Mouse (Mus musculus) hindbrain, embryonic 10.5 days (tissue): ENCODE measurements at regions not wholly inside any gene's neighbourhood (a gene's known extent, or its start where the extent isn't known, plus 50 kb on each side); places are given as distances from the start of the nearest gene placed in this dataset.

Experiments used
- DNase-seq: peaks from one replicate; pipeline ENCODE4 v3.0.0-alpha.2; 2017; ENCODE audit warnings: low spot score
- H3K27ac ChIP-seq: fragments of 300-500 bp; sonication (generic); 2 replicates; pipeline ENCODE4 v1.5.1; 2016; ENCODE audit warnings: mild to moderate bottlenecking, moderate library complexity
- H3K27me3 ChIP-seq: fragments of 300-500 bp; sonication (generic); 2 replicates; pipeline ENCODE4 v1.6.1; 2016; ENCODE audit warnings: mild to moderate bottlenecking; ENCODE audit not compliant: poor library complexity, insufficient read depth, severe bottlenecking
- H3K36me3 ChIP-seq: fragments of 300-500 bp; sonication (generic); 2 replicates; pipeline ENCODE4 v1.6.1; 2016; ENCODE audit warnings: mild to moderate bottlenecking, moderate library complexity
- H3K4me1 ChIP-seq: fragments of 300-500 bp; sonication (generic); replicated peaks from 2 replicates; pipeline ENCODE4 v1.6.1; 2016; ENCODE audit warnings: mild to moderate bottlenecking
- H3K4me3 ChIP-seq: fragments of 300-500 bp; sonication (generic); 2 replicates; pipeline ENCODE4 v1.5.1; 2016; ENCODE audit warnings: mild to moderate bottlenecking, moderate library complexity
- H3K9me3 ChIP-seq: fragments of 300-500 bp; sonication (generic); 2 replicates; pipeline ENCODE4 v1.6.1; 2016; ENCODE audit warnings: mild to moderate bottlenecking, moderate library complexity
- WGBS: fragments of 180-500 bp; shearing (Covaris S2); methylation state at CpG from one replicate; pipeline ENCODE4 v1.1.7; 2016; 5-methylcytosine and 5-hydroxymethylcytosine counted together

DNA sequence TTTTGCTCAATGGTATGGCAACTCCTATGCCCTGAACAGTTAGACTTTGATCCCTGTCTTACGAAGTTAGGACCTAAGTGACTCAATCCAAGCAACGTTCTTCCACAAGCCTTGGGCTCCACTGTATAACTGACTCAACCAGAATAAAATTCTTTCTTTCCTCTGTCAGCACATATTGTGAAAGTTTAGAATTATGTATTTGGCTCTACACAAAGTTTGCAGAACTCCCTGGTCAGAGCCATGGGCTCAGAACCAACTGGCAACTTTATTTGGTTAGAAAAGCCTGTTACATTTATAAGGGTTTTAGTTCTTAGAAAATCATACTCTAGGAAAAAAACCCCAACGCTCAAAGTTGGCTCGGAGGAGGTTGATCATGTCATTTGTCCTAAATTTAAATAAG is 147.9 kb upstream of the Trpm3 start:
- 91% methylated on average over 4 of the region's 4 CpGs for WGBS
- DNase-seq, result no peak
- Histone ChIP-seq H3K4me1 (no peaks in the 10 kb centered on the region), H3K36me3 (no peaks in the 10 kb centered on the region), H3K9me3 (0 out of 2 replicates have a peak, but pooled peaks cover 3% of the 10 kb centered on the region), H3K27ac (no peak overlapping the region), H3K4me3 (no peak overlapping the region), H3K27me3 (no peaks in the 10 kb centered on the region)

DNA sequence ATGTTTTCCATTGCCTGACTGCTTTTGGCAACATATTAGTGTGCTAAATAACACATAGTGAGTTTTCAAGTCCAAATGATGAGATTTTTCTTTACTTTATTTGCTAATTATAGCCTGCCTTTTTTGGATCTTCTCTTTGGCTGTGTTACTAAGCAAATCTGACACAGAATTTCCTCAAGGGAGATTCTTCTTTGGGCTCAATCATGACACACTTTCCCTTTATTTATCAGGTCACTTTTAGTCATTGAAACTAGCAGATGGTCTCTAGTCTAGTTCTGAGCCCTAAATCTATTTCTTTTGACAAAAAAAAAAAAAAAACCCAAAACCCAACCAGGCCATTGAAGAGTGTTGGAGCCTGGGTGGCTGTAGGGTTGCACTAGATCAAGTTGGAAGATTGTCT is 147.4 kb upstream of the Trpm3 start:
- no peak overlapping the region for H3K27ac ChIP-seq
- no peak for DNase-seq
- no peak overlapping the region for H3K4me3 ChIP-seq
- H3K9me3 ChIP-seq, result 0 out of 2 replicates have a peak, but pooled peaks cover 3% of the 10 kb centered on the region
- H3K27me3 ChIP-seq, result no peaks in the 10 kb centered on the region
- no peaks in the 10 kb centered on the region for H3K4me1 ChIP-seq
- H3K36me3 ChIP-seq, result no peaks in the 10 kb centered on the region

DNA sequence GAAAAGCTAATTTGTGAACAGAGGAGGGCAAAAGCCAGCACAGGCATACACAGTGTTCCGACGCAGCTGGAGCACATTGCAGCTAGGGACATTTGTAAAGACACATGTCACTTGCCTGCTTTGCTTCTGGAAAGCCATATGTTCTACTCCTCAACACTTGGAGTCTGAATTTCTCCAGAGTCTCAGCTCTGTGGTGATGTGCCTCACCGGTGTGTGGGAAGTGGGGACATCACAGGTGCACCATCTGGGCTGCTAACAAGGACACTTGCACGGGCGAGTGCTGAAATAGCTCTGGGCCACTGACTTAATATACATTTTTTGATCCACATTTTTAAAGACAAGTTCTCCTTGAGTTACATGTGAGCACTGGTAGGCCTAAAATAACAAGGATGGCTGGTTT is 139.2 kb upstream of the Trpm3 start:
- no peaks in the 10 kb centered on the region for H3K36me3 ChIP-seq
- no peaks in the 10 kb centered on the region for H3K9me3 ChIP-seq
- DNase-seq, result no peak
- H3K27me3 ChIP-seq, result no peaks in the 10 kb centered on the region
- H3K4me1 ChIP-seq, result no peaks in the 10 kb centered on the region
- H3K27ac ChIP-seq, result no peak overlapping the region
- H3K4me3 ChIP-seq, result no peak overlapping the region
- 89% methylated on average over 5 of the region's 5 CpGs for WGBS

DNA sequence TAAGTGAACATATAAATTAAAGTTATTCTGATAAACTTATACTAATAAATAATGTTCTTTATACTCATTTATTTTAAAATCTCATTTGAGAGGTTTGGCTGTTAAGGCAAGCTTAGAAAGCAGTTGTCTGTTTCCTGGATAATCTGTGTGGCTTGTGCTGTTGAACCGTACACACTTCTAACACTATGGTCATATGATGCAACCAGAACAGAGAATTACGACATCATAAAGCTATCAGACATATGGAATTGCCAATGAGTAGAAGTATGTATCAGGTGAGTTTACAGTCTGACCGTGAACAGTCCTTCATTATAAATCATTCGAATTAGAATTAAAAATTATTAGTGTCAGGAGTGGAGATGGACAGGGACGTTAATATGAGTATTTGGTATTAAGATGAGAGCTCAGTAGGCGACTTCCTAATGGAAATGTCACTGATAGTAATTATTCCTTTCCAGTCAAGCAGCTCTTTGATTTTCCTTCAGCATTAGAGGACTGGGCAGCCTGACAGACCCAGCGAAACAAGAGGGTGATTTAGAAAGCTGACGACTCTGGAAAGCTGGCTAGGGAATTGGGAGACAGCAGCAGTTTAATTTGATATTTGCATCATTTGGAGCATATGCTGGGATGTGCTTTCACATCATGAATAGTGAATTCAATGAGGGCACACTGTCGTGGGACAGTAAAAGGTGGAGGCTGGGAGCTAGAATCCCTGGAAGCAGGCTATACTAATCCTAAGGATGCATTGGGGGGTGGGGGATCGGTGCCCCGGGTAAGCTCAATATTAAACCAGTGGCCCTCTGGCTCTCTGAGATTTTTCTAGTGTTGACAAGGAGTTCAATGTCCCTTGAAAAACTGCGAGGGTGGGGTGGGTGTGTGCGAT is 130.6 kb upstream of the Trpm3 start:
- no peak for DNase-seq

DNA sequence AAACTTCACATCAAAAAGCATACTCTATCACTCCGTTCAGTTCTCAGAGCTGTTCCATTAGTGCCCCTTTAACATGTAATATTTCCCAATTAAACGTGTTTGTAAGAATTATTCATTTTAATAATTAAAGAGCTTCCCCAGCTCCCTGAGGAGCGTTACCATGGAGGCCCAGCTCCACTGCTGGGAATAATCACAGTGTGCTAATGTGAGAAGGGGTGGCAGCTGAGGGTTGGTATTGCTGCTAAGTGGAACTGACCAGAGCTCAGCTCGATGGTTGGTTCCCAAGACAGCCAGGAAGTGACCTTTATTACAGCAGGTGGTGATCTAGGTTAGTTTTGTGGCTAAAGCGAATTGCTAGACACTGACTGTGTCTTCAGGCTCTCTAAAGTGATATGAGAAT is 128.6 kb upstream of the Trpm3 start:
- Histone ChIP-seq H3K4me3 (no peak overlapping the region), H3K36me3 (no peaks in the 10 kb centered on the region), H3K9me3 (no peaks in the 10 kb centered on the region), H3K27me3 (no peaks in the 10 kb centered on the region), H3K4me1 (no peaks in the 10 kb centered on the region), H3K27ac (no peak overlapping the region)
- 77% methylated on average over 5 of the region's 5 CpGs for WGBS
- no peak for DNase-seq

More for the DNA sequence above, 130.6 kb upstream of the Trpm3 start:
- H3K27me3 ChIP-seq, result no peaks in the 10 kb centered on the region
- no peaks in the 10 kb centered on the region for H3K36me3 ChIP-seq
- H3K4me1 ChIP-seq, result no peaks in the 10 kb centered on the region
- H3K4me3 ChIP-seq, result no peak overlapping the region
- no peak overlapping the region for H3K27ac ChIP-seq
- H3K9me3 ChIP-seq, result no peaks in the 10 kb centered on the region
- 89% methylated on average over 13 of the region's 13 CpGs for WGBS

DNA sequence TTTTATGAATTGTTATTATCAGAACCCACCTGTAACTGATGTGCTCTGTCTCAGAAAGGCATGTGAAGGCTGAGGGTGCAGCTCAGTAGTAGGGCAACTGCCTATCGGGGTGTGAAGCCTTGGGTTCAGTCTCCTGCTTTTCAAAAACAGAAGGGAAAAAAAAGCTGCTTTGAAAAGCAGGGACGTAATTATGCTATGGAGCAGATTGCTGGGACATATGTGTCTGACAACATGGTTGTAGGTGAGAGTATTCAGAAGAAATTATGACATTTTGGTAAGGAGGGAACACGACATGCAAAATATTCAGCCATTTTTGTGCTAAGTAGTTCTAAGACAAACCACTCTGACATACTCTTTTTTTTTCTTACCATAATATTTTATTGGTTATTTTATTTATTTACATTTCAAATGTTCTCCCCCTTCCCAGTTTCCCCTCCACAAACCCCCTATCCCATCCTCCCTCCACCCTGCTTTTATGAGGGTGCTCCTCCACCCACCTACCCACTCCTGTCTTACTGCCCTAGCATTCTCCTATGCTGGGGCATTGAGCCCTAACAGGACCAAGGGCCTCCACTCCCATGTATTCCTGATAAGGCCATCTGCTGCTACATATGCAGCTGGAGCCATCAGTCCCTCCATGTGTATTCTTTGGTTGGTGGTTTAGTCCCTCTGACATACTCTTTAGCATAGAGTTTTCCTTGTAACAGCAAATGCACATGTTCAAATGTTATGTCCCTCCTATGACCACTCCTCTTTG is 122.8 kb upstream of the Trpm3 start:
- DNase-seq, result no peak
- WGBS, result 95% methylated on average over 3 of the region's 3 CpGs

DNA sequence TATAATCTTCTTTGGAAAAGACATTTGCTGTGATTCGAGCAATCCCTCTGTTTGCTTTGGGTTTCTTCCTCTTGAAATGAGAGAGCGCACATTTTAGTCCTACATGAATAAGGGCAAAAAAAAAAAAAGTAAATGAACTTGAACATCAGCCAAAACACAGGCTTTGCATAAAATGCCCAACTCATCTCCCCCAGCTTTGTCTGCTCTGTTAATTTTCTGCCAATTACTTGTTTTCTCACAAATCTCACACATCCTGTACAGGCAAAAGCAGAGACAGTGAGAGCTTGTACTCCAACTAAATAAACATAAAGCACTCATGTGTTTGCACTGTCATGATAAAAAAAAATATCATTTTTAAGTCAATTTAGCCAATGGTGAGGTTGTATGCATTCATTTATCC is 121.4 kb upstream of the Trpm3 start:
- Histone ChIP-seq H3K27ac (no peak overlapping the region), H3K4me3 (no peak overlapping the region), H3K36me3 (no peaks in the 10 kb centered on the region), H3K27me3 (no peaks in the 10 kb centered on the region), H3K9me3 (no peaks in the 10 kb centered on the region), H3K4me1 (no peaks in the 10 kb centered on the region)
- WGBS, result 92% methylated on average over 2 of the region's 2 CpGs
- DNase-seq, result no peak

More for the DNA sequence above, 122.8 kb upstream of the Trpm3 start:
- no peaks in the 10 kb centered on the region for H3K4me1 ChIP-seq
- no peaks in the 10 kb centered on the region for H3K9me3 ChIP-seq
- no peak overlapping the region for H3K27ac ChIP-seq
- no peak overlapping the region for H3K4me3 ChIP-seq
- no peaks in the 10 kb centered on the region for H3K36me3 ChIP-seq
- no peaks in the 10 kb centered on the region for H3K27me3 ChIP-seq

DNA sequence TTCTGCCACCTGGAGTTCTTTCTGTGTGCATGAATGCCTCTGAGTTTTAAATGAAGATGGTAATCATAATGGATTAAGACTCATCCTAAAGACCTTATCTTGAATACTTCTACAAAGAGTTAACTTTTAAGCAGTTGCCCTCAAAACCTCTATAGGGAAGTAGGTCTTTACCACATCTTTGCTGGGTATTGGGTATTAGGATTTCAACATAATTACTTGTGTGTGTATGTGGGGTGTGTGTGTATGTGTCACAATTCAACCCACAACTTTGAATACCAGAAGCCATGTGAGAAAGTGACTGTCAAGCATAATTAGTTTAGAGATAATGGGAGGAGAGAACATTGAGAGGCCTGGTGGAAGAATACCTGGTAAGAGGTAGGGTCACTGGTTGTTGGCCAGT is 111.3 kb upstream of the Trpm3 start:
- no peaks in the 10 kb centered on the region for H3K9me3 ChIP-seq
- H3K27ac ChIP-seq, result no peak overlapping the region
- DNase-seq, result no peak
- no peaks in the 10 kb centered on the region for H3K36me3 ChIP-seq
- H3K4me3 ChIP-seq, result no peak overlapping the region
- H3K4me1 ChIP-seq, result no peaks in the 10 kb centered on the region
- no peaks in the 10 kb centered on the region for H3K27me3 ChIP-seq

DNA sequence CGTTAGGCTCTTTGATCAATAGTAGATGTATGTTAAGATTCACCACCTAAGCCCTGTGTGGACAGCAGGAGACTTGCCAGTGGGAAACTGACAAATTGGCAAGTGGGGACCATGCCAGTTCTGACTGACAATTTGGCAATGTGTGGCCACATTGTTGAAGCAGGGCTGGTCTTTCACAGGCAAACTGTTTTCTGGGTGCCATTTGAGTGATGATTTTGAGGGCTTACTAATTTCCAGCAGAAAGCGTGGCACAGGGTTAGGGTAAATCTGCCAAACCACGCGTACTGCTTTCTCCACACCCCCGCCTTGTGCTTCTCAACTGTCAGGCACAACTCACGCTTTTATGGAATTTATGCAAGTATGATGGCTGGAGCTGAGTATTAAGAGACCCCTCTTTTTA is 91.2 kb upstream of the Trpm3 start:
- DNase-seq, result no peak
- no peaks in the 10 kb centered on the region for H3K36me3 ChIP-seq
- no peaks in the 10 kb centered on the region for H3K27me3 ChIP-seq
- WGBS, result 81% methylated on average over 6 of the region's 6 CpGs
- no peaks in the 10 kb centered on the region for H3K4me1 ChIP-seq
- H3K9me3 ChIP-seq, result no peaks in the 10 kb centered on the region
- no peak overlapping the region for H3K4me3 ChIP-seq
- H3K27ac ChIP-seq, result no peak overlapping the region

DNA sequence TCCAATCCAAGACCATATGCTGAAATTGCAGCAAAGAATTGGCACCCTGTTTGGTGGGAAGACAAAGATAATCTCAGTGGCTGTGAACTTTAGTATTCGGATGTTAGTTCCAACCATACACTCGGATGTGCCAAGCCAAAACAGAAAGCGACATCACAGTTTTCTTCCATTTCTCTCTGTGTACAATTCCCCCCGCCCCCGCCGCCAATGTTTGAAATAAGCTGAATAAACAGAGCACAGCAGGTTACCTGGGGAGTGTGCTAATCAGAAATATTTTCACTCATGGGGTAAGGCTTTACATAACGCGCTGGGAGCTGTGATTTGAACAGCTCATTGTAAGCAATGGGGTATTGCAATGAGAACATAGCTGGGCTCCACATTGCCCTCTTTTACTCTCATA is 72.5 kb upstream of the Trpm3 start:
- Histone ChIP-seq H3K27ac (no peak overlapping the region), H3K9me3 (no peaks in the 10 kb centered on the region), H3K36me3 (no peaks in the 10 kb centered on the region), H3K27me3 (no peaks in the 10 kb centered on the region), H3K4me3 (no peak overlapping the region), H3K4me1 (no peaks in the 10 kb centered on the region)
- WGBS, result 82% methylated on average over 8 of the region's 8 CpGs
- DNase-seq, result no peak

DNA sequence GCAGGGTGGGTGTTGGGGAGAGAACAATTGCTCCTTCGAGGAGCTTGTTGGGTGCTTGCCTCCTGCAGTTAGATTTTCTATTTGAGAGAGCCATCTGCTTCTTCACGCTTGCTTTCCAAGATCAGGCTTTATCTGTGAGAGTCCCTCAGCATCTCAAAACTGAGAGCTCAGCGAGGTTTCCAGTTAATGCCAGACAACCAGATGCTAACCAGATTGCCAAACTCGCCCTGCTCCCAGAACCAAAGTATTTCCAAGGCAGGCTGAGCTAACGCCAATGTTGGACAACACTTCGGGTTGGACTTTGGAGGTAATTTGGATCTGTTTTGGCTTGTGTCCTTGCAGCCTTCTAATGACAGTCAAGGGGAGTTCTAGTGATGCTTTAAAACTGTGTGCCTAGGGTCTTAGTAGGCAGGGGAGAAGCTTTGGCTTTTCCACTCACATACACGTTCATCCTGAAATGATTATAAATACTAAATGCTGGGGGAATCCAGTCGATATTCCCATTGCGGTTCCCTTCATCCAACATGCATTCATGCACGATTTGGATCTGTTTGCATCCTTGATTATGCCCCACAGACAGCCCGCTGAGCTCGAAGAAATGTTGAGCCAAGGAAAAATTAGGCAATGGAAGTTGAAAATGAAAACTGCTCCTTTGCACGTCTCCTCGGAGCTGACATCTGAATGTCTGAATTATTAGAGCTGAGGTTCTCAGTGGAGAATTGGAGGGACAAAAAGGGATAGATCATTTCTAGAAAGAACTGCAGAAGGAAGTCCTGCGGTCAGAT is 68.4 kb upstream of the Trpm3 start:
- WGBS, result 81% methylated on average over 15 of the region's 15 CpGs
- H3K36me3 ChIP-seq, result no peaks in the 10 kb centered on the region

DNA sequence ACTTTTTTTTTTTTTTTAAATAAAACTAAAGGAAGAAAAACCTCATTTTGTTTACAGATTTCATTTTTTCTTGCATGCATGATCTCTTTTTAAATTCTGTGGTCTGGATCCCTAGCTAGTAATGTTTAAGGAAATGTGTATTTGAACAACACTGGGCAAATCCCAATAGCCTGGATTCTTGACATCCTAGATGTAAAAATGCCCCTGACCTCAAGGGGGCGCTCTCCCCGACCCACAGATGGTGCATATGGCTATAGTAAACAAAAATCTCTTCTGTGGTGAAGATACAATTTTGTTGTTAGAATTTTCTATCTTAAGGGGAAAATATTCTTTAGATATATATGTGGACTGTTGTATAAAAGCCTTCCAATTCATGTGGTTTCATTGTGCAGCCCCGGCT is 67.1 kb upstream of the Trpm3 start:
- Histone ChIP-seq H3K27ac (no peak overlapping the region), H3K27me3 (no peaks in the 10 kb centered on the region), H3K4me3 (no peak overlapping the region), H3K4me1 (no peaks in the 10 kb centered on the region), H3K9me3 (no peaks in the 10 kb centered on the region), H3K36me3 (no peaks in the 10 kb centered on the region)
- 38% methylated on average over 3 of the region's 3 CpGs for WGBS
- DNase-seq, result no peak

More for the DNA sequence above, 68.4 kb upstream of the Trpm3 start:
- Histone ChIP-seq H3K4me3 (no peak overlapping the region), H3K9me3 (no peaks in the 10 kb centered on the region), H3K27ac (no peak overlapping the region), H3K4me1 (no peaks in the 10 kb centered on the region), H3K27me3 (no peaks in the 10 kb centered on the region)
- DNase-seq, result no peak

DNA sequence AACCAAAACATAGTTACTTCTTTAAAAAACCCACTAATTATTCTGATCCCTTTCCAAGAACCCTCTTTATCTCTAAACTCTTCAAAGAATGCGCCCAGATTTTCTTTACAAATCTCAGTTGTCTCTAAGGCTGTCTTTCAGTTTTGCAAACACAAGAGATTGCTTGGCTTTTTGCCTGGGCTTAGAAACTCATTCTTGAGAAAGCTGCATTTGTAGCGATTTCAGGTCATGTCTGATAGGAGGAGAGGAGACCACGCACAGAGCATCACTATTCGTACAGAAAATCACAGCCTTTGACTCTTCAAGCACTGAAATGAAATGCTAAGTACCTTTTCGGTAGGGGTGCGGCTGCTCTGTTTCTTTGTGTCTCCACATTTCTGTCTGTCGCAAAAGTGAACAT is 64.8 kb upstream of the Trpm3 start:
- 87% methylated on average over 7 of the region's 7 CpGs for WGBS
- no peak for DNase-seq

More for the DNA sequence above, 64.8 kb upstream of the Trpm3 start:
- no peaks in the 10 kb centered on the region for H3K9me3 ChIP-seq
- no peaks in the 10 kb centered on the region for H3K27me3 ChIP-seq
- H3K27ac ChIP-seq, result no peak overlapping the region
- no peaks in the 10 kb centered on the region for H3K36me3 ChIP-seq
- H3K4me3 ChIP-seq, result no peak overlapping the region
- no peaks in the 10 kb centered on the region for H3K4me1 ChIP-seq
